8 mouse cellular contexts compared by ENCODE assay signal in the genomic region with DNA sequence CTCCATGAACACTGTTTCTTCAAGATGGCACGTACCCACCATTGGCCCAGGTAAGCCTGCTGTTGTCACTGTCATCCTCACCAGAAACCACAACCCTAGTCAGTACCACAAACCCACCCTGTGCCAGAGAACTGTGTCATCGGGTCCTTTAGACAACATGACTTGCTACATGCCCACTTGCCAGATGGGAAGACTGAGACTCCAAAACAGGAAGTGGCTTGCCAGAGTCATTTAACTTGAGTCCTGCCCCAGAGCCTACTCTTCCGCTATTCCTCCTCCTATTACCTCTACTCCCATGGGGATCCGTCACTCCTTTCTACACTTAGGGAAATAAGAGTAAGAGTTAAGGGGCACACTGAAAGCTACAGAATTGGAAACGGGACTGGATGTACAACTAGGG. TPM values are rescaled to one million over a fixed set of nuclear protein-coding genes. Genes with fewer than 3 reads are reported as not detected.
A peak's percentile ranks its signal among the peaks of the same experiment; 100 is the strongest.
DNase-seq lines count a peak whose midpoint lies in the region; ATAC-seq and TF ChIP-seq lines count a peak whose summit lies in the region.

No protein-coding gene starts in this region.

- no peaks in the 10 kb centered on the region for H3K9me3 ChIP-seq in kidney, embryonic 15.5 days (replicated peaks)
- H3K9me3 ChIP-seq in embryonic facial prominence, embryonic 13.5 days = no peaks in the 10 kb centered on the region
- H3K9me3 ChIP-seq in hindbrain, postnatal 0 days (ENCODE audit: low read length) = no peaks in the 10 kb centered on the region
- H3K9me3 ChIP-seq in midbrain, postnatal 0 days (ENCODE audit: low read length) = no peaks in the 10 kb centered on the region

- no peaks in the 10 kb centered on the region for H3K36me3 ChIP-seq in kidney, embryonic 15.5 days
- no peaks in the 10 kb centered on the region for H3K36me3 ChIP-seq in embryonic facial prominence, embryonic 13.5 days
- H3K36me3 ChIP-seq in hindbrain, postnatal 0 days (ENCODE audit: insufficient read depth, low read length) = no peaks in the 10 kb centered on the region
- no peaks in the 10 kb centered on the region for H3K36me3 ChIP-seq in midbrain, postnatal 0 days (ENCODE audit: insufficient read depth, low read length)

- no peaks in the 10 kb centered on the region for H3K27me3 ChIP-seq in kidney, embryonic 15.5 days
- no peaks in the 10 kb centered on the region for H3K27me3 ChIP-seq in embryonic facial prominence, embryonic 13.5 days
- H3K27me3 ChIP-seq in hindbrain, postnatal 0 days (ENCODE audit: insufficient read depth, low read length) = no peaks in the 10 kb centered on the region
- no peaks in the 10 kb centered on the region for H3K27me3 ChIP-seq in midbrain, postnatal 0 days (ENCODE audit: insufficient read depth, low read length)

- H3K4me1 ChIP-seq in kidney, embryonic 15.5 days = peaks cover 93% of the 10 kb centered on the region
- H3K4me1 ChIP-seq in embryonic facial prominence, embryonic 13.5 days = peaks cover 87% of the 10 kb centered on the region
- H3K4me1 ChIP-seq in hindbrain, postnatal 0 days (ENCODE audit: insufficient read depth, low read length) = peaks cover 57% of the 10 kb centered on the region
- peaks cover 34% of the 10 kb centered on the region for H3K4me1 ChIP-seq in midbrain, postnatal 0 days (ENCODE audit: insufficient read depth, low read length)

- peak overlapping the region; percentile 58 for H3K4me2 ChIP-seq in kidney, embryonic 15.5 days
- H3K4me2 ChIP-seq in embryonic facial prominence, embryonic 13.5 days = peak overlapping the region; percentile 80
- peak overlapping the region; percentile 54 for H3K4me2 ChIP-seq in hindbrain, postnatal 0 days (ENCODE audit: low read depth, low read length)
- peak overlapping the region; percentile 44; the same call in 1 of the 2 replicates for H3K4me2 ChIP-seq in midbrain, postnatal 0 days (ENCODE audit: low read depth, low read length, poor library complexity, severe bottlenecking)

- ATAC-seq in kidney, embryonic 15.5 days (replicated peaks; ENCODE audit: low FRiP score) = no peak
- ATAC-seq in embryonic facial prominence, embryonic 13.5 days (ENCODE audit: insufficient number of reproducible peaks, insufficient read depth, low FRiP score, low TSS enrichment, low read depth) = no peak
- ATAC-seq in hindbrain, postnatal 0 days = no peak
- ATAC-seq in midbrain, postnatal 0 days (ENCODE audit: low FRiP score) = no peak

- peak overlapping the region; percentile 35; the same call in 1 of the 2 replicates for H3K9ac ChIP-seq in kidney, embryonic 15.5 days
- H3K9ac ChIP-seq in embryonic facial prominence, embryonic 13.5 days = peak overlapping the region; percentile 74
- H3K9ac ChIP-seq in hindbrain, postnatal 0 days (replicated peaks; ENCODE audit: low read length) = no peak overlapping the region
- H3K9ac ChIP-seq in midbrain, postnatal 0 days (replicated peaks; ENCODE audit: low read length, poor library complexity, severe bottlenecking) = no peak overlapping the region

- no peak for DNase-seq in kidney, adult 8-10 months
- no peak for DNase-seq in hindbrain, postnatal 0 days (ENCODE audit: low spot score)
- no peak for DNase-seq in midbrain, postnatal 0 days (ENCODE audit: low spot score)
- DNase-seq in cerebellum, adult 18-20 months = no peak
- DNase-seq in spleen, adult 12 weeks (ENCODE audit: low spot score) = no peak
- DNase-seq in adrenal gland, adult 8-10 months = no peak

- WGBS in kidney, embryonic 15.5 days = 78% methylated on average over 5 of the region's 5 CpGs
- WGBS in embryonic facial prominence, embryonic 13.5 days = 73% methylated on average over 5 of the region's 5 CpGs
- 59% methylated on average over 5 of the region's 5 CpGs for WGBS in hindbrain, postnatal 0 days
- 77% methylated on average over 5 of the region's 5 CpGs for WGBS in midbrain, postnatal 0 days

- peak overlapping the region; percentile 97 for H3K27ac ChIP-seq in kidney, embryonic 15.5 days
- peak overlapping the region; percentile 99 for H3K27ac ChIP-seq in embryonic facial prominence, embryonic 13.5 days
- H3K27ac ChIP-seq in hindbrain, postnatal 0 days = peak overlapping the region; percentile 92
- H3K27ac ChIP-seq in midbrain, postnatal 0 days (ENCODE audit: low read depth, low read length) = peak overlapping the region; percentile 90

- TF ChIP-seq CTCF in hindbrain, postnatal 0 days (IDR thresholded peaks at IDR 0.05; ENCODE audit: low read depth) = 0 out of 2 replicates have a peak, but pooled peaks have one; percentile 2
- TF ChIP-seq CTCF in midbrain, postnatal 0 days (IDR thresholded peaks at IDR 0.05) = no peak

- peak overlapping the region; percentile 34 for H3K4me3 ChIP-seq in kidney, embryonic 15.5 days (replicated peaks)
- H3K4me3 ChIP-seq in embryonic facial prominence, embryonic 13.5 days = peak overlapping the region; percentile 44
- H3K4me3 ChIP-seq in hindbrain, postnatal 0 days (ENCODE audit: low read length) = no peak overlapping the region
- no peak overlapping the region for H3K4me3 ChIP-seq in midbrain, postnatal 0 days (ENCODE audit: low read depth, low read length)

RNA-seq across cellular contexts. Expression of a gene that starts 39.4 kb away (rescaled TPM):
- polyA plus RNA-seq in kidney, embryonic 15.5 days (2015; fragmentation: Nextera tagmentation; extraction: Ambion mirVana) = 27.5 and 28.8 TPM in 2 replicates
- polyA plus RNA-seq in embryonic facial prominence, embryonic 13.5 days (2015; fragmentation: Nextera tagmentation; extraction: Ambion mirVana) = 35.1 and 36.2 TPM in 2 replicates
- 35.4 and 37.5 TPM in 2 replicates for total RNA-seq in hindbrain, postnatal 0 days (2014; rRNA removed)
- 20.9 and 22.7 TPM in 2 replicates for polyA plus RNA-seq in hindbrain, postnatal 0 days (2015; fragmentation: Nextera tagmentation; extraction: Ambion mirVana)
- 22.8 and 37.8 TPM in 2 replicates for total RNA-seq in midbrain, postnatal 0 days (2014; rRNA removed)
- polyA plus RNA-seq in midbrain, postnatal 0 days (2015; fragmentation: Nextera tagmentation; extraction: Ambion mirVana) = 15.5 and 17.8 TPM in 2 replicates
- 100 to 1,000 TPM; 188 to 380 (median 257) TPM for total RNA-seq in adrenal gland, adult 8-10 months (2022)

Comparison
In these comparisons a context has a peak if more than half of its experiments do, and no peak if none do; other contexts are left out.
1. H3K4me3 ChIP-seq: peak in kidney, embryonic 15.5 days (single experiment) and embryonic facial prominence, embryonic 13.5 days (single experiment); none in hindbrain, postnatal 0 days (single experiment) and midbrain, postnatal 0 days (single experiment).
2. H3K9ac ChIP-seq: peak in kidney, embryonic 15.5 days (single experiment) and embryonic facial prominence, embryonic 13.5 days (single experiment); none in hindbrain, postnatal 0 days (single experiment) and midbrain, postnatal 0 days (single experiment).
3. Peak in every context shown above with its lines, with median percentiles within 50 percentile points of each other: H3K27ac ChIP-seq and H3K4me2 ChIP-seq.